Mouse (Mus musculus): Measurements from ENCODE around the gene Sez6l.

- no peak for TF ChIP-seq MAX (IDR thresholded peaks at IDR 0.05; ENCODE audit: low read length)
- TF ChIP-seq CTCF (conservative IDR thresholded peaks at IDR 0.05 in 1 of 2, IDR thresholded peaks at IDR 0.05 in 1 of 2; ENCODE audit: low read depth in 2 of 2, low read length in 2 of 2) = no peak
- TF ChIP-seq POLR2A (IDR thresholded peaks at IDR 0.05; ENCODE audit: low read depth, low read length) = no peak
- no peak for TF ChIP-seq TCF12 (IDR thresholded peaks at IDR 0.05; ENCODE audit: low read depth, low read length)
- no peak for TF ChIP-seq CHD1 (IDR thresholded peaks at IDR 0.05; ENCODE audit: low read depth, low read length)
These were observed 53.2 kb downstream of the Sez6l start for GRCm38 (mm10) chr5:112523796-112524195.
